21 mouse cellular contexts compared by ENCODE assay signal in the genomic region with DNA sequence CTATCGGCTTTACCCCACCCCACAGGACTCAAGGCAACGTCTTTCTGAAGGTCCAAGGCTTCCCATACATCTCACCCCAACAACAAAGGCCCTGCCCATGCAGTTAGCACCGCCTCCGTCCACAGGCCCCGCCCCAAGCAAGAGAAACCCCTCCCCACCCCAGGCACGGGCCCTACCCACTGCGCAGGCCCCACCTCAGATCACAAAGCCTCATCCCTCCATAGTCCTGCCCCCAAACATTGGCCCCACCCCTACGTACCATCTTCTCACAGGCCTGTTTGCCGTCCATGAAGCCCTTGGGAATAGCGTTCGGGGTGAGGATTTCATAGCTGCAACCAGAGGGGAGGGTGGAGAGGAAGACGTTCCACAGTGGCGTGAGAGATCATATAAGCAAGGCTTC. TPM values are rescaled to one million over a fixed set of nuclear protein-coding genes. Genes with fewer than 3 reads are reported as not detected.
A peak's percentile ranks its signal among the peaks of the same experiment; 100 is the strongest.
DNase-seq lines count a peak whose midpoint lies in the region; ATAC-seq and TF ChIP-seq lines count a peak whose summit lies in the region.
"Had no signal": no experiment of that assay in that cellular context is flagged by ENCODE, and none has a peak within 500 bp of the region (broad histone marks: within the 10 kb centered on the region; RNA-seq: fewer than 3 reads in every experiment).

No protein-coding gene starts in this region.

- no peaks in the 10 kb centered on the region for H3K4me1 ChIP-seq in hindbrain, embryonic 15.5 days (replicated peaks)
- H3K4me1 ChIP-seq in hindbrain, embryonic 12.5 days, result no peaks in the 10 kb centered on the region
- H3K4me1 ChIP-seq in ES-Bruce4 (ENCODE audit: control insufficient read depth, insufficient read depth, low read length), result peaks cover 6% of the 10 kb centered on the region
- peaks cover 3 to 21% of the 10 kb centered on the region in 2 experiments; a peak in 3 of 4 replicates for H3K4me1 ChIP-seq in ES-E14 (ENCODE audit: control insufficient read depth in 2 of 2, insufficient read depth in 2 of 2, low read length in 2 of 2, poor library complexity in 1 of 2)
- H3K4me1 ChIP-seq in liver, embryonic 11.5 days (replicated peaks; ENCODE audit: control insufficient read depth, insufficient read depth, low read length), result no peaks in the 10 kb centered on the region
- H3K4me1 ChIP-seq: heart, embryonic 13.5 days had no signal

- no peak overlapping the region for H3K27ac ChIP-seq in hindbrain, embryonic 15.5 days (replicated peaks)
- no peak overlapping the region for H3K27ac ChIP-seq in hindbrain, embryonic 12.5 days
- no peak overlapping the region for H3K27ac ChIP-seq in ES-Bruce4 (ENCODE audit: insufficient read depth, low read length)
- no peak overlapping the region for H3K27ac ChIP-seq in ES-E14 (ENCODE audit: insufficient read depth, low read depth, low read length, poor library complexity, severe bottlenecking)
- no peak overlapping the region for H3K27ac ChIP-seq in liver, embryonic 11.5 days (ENCODE audit: low read depth, low read length)
- H3K27ac ChIP-seq: heart, embryonic 13.5 days; hindbrain, postnatal 0 days had no signal

- peak; percentile 25; the same call in 1 of the 2 replicates for ATAC-seq in hindbrain, embryonic 15.5 days (ENCODE audit: low FRiP score, low read depth)
- ATAC-seq in hindbrain, embryonic 12.5 days (ENCODE audit: low FRiP score), result no peak
- ATAC-seq in erythroblast, adult 5-6 weeks (replicated peaks; ENCODE audit: low FRiP score, poor library complexity, severe bottlenecking), result no peak
- no peak for ATAC-seq in liver, embryonic 11.5 days (replicated peaks; ENCODE audit: low FRiP score)
- ATAC-seq: activated CD4-positive, CD25-positive, alpha-beta regulatory T cell, adult 4 months; CD4-positive, CD25-positive, alpha-beta regulatory T cell, adult 4 months; forebrain, embryonic 14.5 days; forebrain, postnatal 0 days; hindbrain, postnatal 0 days; inflammation-experienced regulatory T-cells, adult 6 months had no signal

- no peak overlapping the region for H3K9ac ChIP-seq in hindbrain, embryonic 15.5 days
- no peak overlapping the region for H3K9ac ChIP-seq in hindbrain, embryonic 12.5 days
- H3K9ac ChIP-seq in ES-Bruce4 (ENCODE audit: low read depth, poor library complexity, severe bottlenecking) (no peak overlapping the region; the same call in 1 of the 2 replicates), ES-E14 (ENCODE audit: insufficient read depth, low read depth, low read length, poor library complexity, severe bottlenecking) (no peak overlapping the region)
- H3K9ac ChIP-seq in liver, embryonic 11.5 days (ENCODE audit: low read depth, low read length), result no peak overlapping the region
- H3K9ac ChIP-seq: forebrain, postnatal 0 days; heart, embryonic 13.5 days had no signal

- WGBS in hindbrain, embryonic 15.5 days, result 27% methylated on average over 13 of the region's 13 CpGs
- 32% methylated on average over 11 of the region's 13 CpGs for WGBS in hindbrain, embryonic 12.5 days
- WGBS in liver, embryonic 11.5 days, result 30% methylated on average over 13 of the region's 13 CpGs

- peaks cover 6% of the 10 kb centered on the region; the same call in 1 of the 2 replicates for H3K27me3 ChIP-seq in hindbrain, embryonic 15.5 days
- H3K27me3 ChIP-seq in hindbrain, embryonic 12.5 days, result peaks cover 52% of the 10 kb centered on the region
- no peaks in the 10 kb centered on the region for H3K27me3 ChIP-seq in ES-Bruce4 (ENCODE audit: control insufficient read depth, insufficient read depth, low read length, poor library complexity, severe bottlenecking)
- H3K27me3 ChIP-seq in liver, embryonic 11.5 days (replicated peaks; ENCODE audit: control insufficient read depth, insufficient read depth, low read length), result peaks cover 17% of the 10 kb centered on the region

- TF ChIP-seq POLR2A in ES-Bruce4 (IDR thresholded peaks at IDR 0.05; ENCODE audit: insufficient read depth, low read length), result no peak

- H3K4me3 ChIP-seq in hindbrain, embryonic 15.5 days, result no peak overlapping the region
- H3K4me3 ChIP-seq in hindbrain, embryonic 12.5 days, result no peak overlapping the region
- H3K4me3 ChIP-seq in ES-Bruce4 (ENCODE audit: low read depth, low read length) (peak overlapping the region; percentile 30), ES-E14 (ENCODE audit: insufficient read depth in 1 of 2, low read depth in 1 of 2, low read length in 2 of 2, poor library complexity in 1 of 2, severe bottlenecking in 1 of 2) (0 out of 4 replicates have a peak overlapping the region, but pooled peaks of 1 of the 2 experiments have one; percentile 22)
- H3K4me3 ChIP-seq in liver, embryonic 11.5 days (ENCODE audit: low read depth, low read length), result no peak overlapping the region
- H3K4me3 ChIP-seq: heart, embryonic 13.5 days had no signal

- DNase-seq in ES-E14 (ENCODE audit: low read depth, low spot score) (peak; percentile 79), ZHBTc4 (ENCODE audit: low read depth, low spot score) (peak; percentile 94)
- DNase-seq in liver, embryonic 11.5 days (ENCODE audit: low spot score), result no peak
- no peak for DNase-seq in cerebellum, postnatal 14 days
- DNase-seq: adrenal gland, adult 8-10 months; cerebellum, adult 11-12 months; cerebellum, adult 8-10 months; forebrain, postnatal 0 days; gastrocnemius, postnatal 25 days; kidney, adult 11 months; kidney, adult 8-10 months had no signal

- in situ Hi-C loops in ES-E14 (cut with MboI; ENCODE audit: low sequenced_read_pairs in 2 of 2, unreplicated experiment in 2 of 2), result no loop called here

- H3K4me2 ChIP-seq in hindbrain, embryonic 15.5 days, result no peak overlapping the region
- no peak overlapping the region for H3K4me2 ChIP-seq in hindbrain, embryonic 12.5 days (replicated peaks)
- H3K4me2 ChIP-seq in liver, embryonic 11.5 days, result no peak overlapping the region
- H3K4me2 ChIP-seq: heart, embryonic 13.5 days had no signal

- no peaks in the 10 kb centered on the region for H3K9me3 ChIP-seq in hindbrain, embryonic 15.5 days
- peaks cover 5% of the 10 kb centered on the region; the same call in 1 of the 2 replicates for H3K9me3 ChIP-seq in hindbrain, embryonic 12.5 days (replicated peaks)
- H3K9me3 ChIP-seq in ES-Bruce4 (replicated peaks; ENCODE audit: control insufficient read depth, insufficient read depth, low read length, poor library complexity, severe bottlenecking), result no peaks in the 10 kb centered on the region
- no peaks in the 10 kb centered on the region for H3K9me3 ChIP-seq in ES-E14 (ENCODE audit: control insufficient read depth, insufficient read depth, low read depth, low read length)
- no peaks in the 10 kb centered on the region for H3K9me3 ChIP-seq in liver, embryonic 11.5 days (ENCODE audit: control insufficient read depth, low read length)
- H3K9me3 ChIP-seq: heart, embryonic 13.5 days had no signal

- no peak for TF ChIP-seq CTCF in ES-Bruce4 (IDR thresholded peaks at IDR 0.05; ENCODE audit: low read depth, low read length)

- H3K36me3 ChIP-seq in hindbrain, embryonic 15.5 days, result no peaks in the 10 kb centered on the region
- no peaks in the 10 kb centered on the region for H3K36me3 ChIP-seq in hindbrain, embryonic 12.5 days
- H3K36me3 ChIP-seq in ES-Bruce4 (ENCODE audit: control insufficient read depth, insufficient read depth, low read length, poor library complexity, severe bottlenecking) (no peaks in the 10 kb centered on the region), ES-E14 (ENCODE audit: control insufficient read depth, insufficient read depth, low read length, poor library complexity, severe bottlenecking) (no peaks in the 10 kb centered on the region; the same call in 1 of the 2 replicates)
- H3K36me3 ChIP-seq in liver, embryonic 11.5 days (ENCODE audit: control insufficient read depth, insufficient read depth, low read length), result no peaks in the 10 kb centered on the region
- H3K36me3 ChIP-seq: heart, embryonic 13.5 days had no signal

- TF ChIP-seq EP300 in ES-Bruce4 (IDR thresholded peaks at IDR 0.05; ENCODE audit: insufficient read depth, low read depth, low read length), result no peak

TF ChIP-seq in ES-E14, 5 proteins besides CTCF, POLR2A, EP300 and RAD21:
- no peak for TF ChIP-seq CHD2 (IDR thresholded peaks at IDR 0.05; ENCODE audit: low read depth, low read length)
- TF ChIP-seq ZC3H11A (IDR thresholded peaks at IDR 0.05; ENCODE audit: borderline replicate concordance, low read depth, low read length), result no peak
- no peak for TF ChIP-seq MAFK (IDR thresholded peaks at IDR 0.05; ENCODE audit: insufficient read depth, low read depth, low read length)
- TF ChIP-seq HCFC1 (IDR thresholded peaks at IDR 0.05; ENCODE audit: borderline replicate concordance, insufficient read depth, low read length), result no peak
- TF ChIP-seq ZNF384 (IDR thresholded peaks at IDR 0.05; ENCODE audit: low read depth, low read length), result no peak

RNA-seq across cellular contexts. Expression of a gene that starts 38.0 kb away (rescaled TPM):
- polyA plus RNA-seq in hindbrain, embryonic 15.5 days (2015; fragmentation: Nextera tagmentation; extraction: Ambion mirVana), result 3.3 and 4.4 TPM in 2 replicates
- 3.9 and 4.3 TPM in 2 replicates for polyA plus RNA-seq in hindbrain, embryonic 12.5 days (2016; fragmentation: Nextera tagmentation; extraction: Ambion mirVana)
- polyA plus RNA-seq in ES-Bruce4 (2011; ENCODE audit: insufficient read depth, insufficient read length, low read depth, missing spikeins), result 14.7 and 16.5 TPM in 2 replicates
- total RNA-seq in ES-E14 (2012; rRNA removed), result 7.0 and 9.8 TPM in 2 replicates
- total RNA-seq in erythroblast, adult 5-6 weeks (2015; ENCODE audit: low replicate concordance), result not detected in 2 replicates
- not detected in 2 replicates for total RNA-seq in erythroblast, adult 5-6 weeks (2017; ENCODE audit: low replicate concordance)
- 0.66 and 0.68 TPM in 2 replicates for polyA plus RNA-seq in liver, embryonic 11.5 days (2014; fragmentation: Nextera tagmentation; extraction: Ambion mirVana)
- polyA plus RNA-seq: CD4-positive, CD25-positive, alpha-beta regulatory T cell, adult 4 months; inflammation-experienced regulatory T-cells, adult 6 months had no signal

RNA-seq across cellular contexts. Expression of a gene that starts 42.2 kb away (rescaled TPM):
- 6.7 and 6.8 TPM in 2 replicates for polyA plus RNA-seq in hindbrain, embryonic 15.5 days (2015; fragmentation: Nextera tagmentation; extraction: Ambion mirVana)
- 3.4 and 3.8 TPM in 2 replicates for polyA plus RNA-seq in hindbrain, embryonic 12.5 days (2016; fragmentation: Nextera tagmentation; extraction: Ambion mirVana)
- polyA plus RNA-seq in ES-Bruce4 (2011; ENCODE audit: insufficient read depth, insufficient read length, low read depth, missing spikeins), result 12.3 and 15.5 TPM in 2 replicates
- 9.5 and 12.4 TPM in 2 replicates for total RNA-seq in ES-E14 (2012; rRNA removed)
- total RNA-seq in erythroblast, adult 5-6 weeks (2015; ENCODE audit: low replicate concordance), result not detected in 2 replicates
- 0.42 TPM in 1 of 2 replicates, not detected in the other for total RNA-seq in erythroblast, adult 5-6 weeks (2017; ENCODE audit: low replicate concordance)
- 0.22 and 0.23 TPM in 2 replicates for polyA plus RNA-seq in liver, embryonic 11.5 days (2014; fragmentation: Nextera tagmentation; extraction: Ambion mirVana)
- polyA plus RNA-seq: activated CD4-positive, CD25-positive, alpha-beta regulatory T cell, adult 4 months; inflammation-experienced regulatory T-cells, adult 6 months had no signal

Comparison
In these comparisons a context has a peak if more than half of its experiments do, and no peak if none do; other contexts are left out.
1. DNase-seq: peak in ES-E14 (single experiment) and ZHBTc4 (single experiment); none in liver, embryonic 11.5 days (single experiment) and cerebellum, postnatal 14 days (0 of 2).